Mouse (Mus musculus) heart, postnatal 0 days (tissue): ENCODE measurements around the gene Ntng2.

ENCODE experiments used
- CTCF ChIP-seq: IDR thresholded peaks from 2 replicates; pipeline ENCODE4 v1.5.1; 2016; ENCODE audit warnings: antibody characterized with exemption, control low read depth, low read depth
- EP300 ChIP-seq: IDR thresholded peaks from 2 replicates; pipeline ENCODE4 v1.6.1; 2016; ENCODE audit warnings: antibody characterized with exemption, low read depth

DNA sequence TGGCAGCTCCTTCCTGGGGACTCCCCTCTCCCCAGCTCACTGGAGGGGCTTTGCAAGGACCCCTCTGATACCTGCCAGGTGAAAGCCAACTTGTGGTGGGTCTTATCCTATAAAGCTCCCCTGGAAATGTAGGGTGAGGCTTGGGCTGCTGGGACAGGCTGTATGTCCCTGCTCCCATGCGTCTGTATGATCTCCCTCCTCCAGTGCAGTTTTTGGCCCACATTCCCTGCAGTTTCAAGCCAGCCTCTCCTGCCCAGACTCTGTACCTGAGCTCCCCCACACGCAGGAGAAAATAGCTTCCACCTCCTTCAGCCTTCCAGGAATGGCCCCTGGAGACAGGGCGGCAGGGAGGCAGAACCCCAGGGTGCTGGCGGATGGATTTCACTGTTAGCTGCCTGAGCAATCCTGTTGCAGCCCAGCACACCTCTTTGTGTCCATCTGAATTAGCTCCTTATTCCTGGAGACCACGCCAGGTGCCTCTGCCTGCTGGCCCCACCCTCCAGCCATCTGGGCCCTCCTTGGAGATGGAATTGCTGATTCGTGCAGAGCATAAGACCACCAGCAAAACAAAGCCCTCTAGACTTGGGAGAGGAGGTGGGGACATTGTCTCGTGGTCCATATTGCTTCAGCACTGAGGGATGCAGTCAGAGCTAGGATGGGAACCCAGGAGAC is 29.1 kb downstream of the Ntng2 start:
- no peak for TF ChIP-seq CTCF
- no peak for TF ChIP-seq EP300
